Mouse (Mus musculus) heart, postnatal 10 days (tissue): ENCODE data around the gene Polh. TPM values are rescaled to one million over a fixed set of nuclear protein-coding genes. Genes with fewer than 3 reads are reported as not detected.

Experiments used
- DNase-seq, 2 experiments: peaks; one replicate each; pipeline ENCODE4 v3.0.0; 2021
- intact Hi-C: fragments of 180-260 bp; cut with DNase I; formaldehyde crosslinking; loops from one replicate; pipeline ENCODE4 v1.15.1; 2025
- total RNA-seq, 2 experiments: library from RNA; stranded (reverse); gene quantifications; 2 replicates each; pipeline ENCODE4 v1.2.3; 2021

Polh gene
- total RNA-seq, 2 experiments from 2014 or later: 11.6 to 15.9 TPM

GRCm38 (mm10) chr17:46168768-46169167, 33.7 kb downstream of the Polh start:
- no peak for DNase-seq
- intact Hi-C loops: loop anchor here (10.0 kb wide), 1 partner anchor 434 kb away; the partner anchor contains the start of gene 1600014C23Rik

GRCm38 (mm10) chr17:46168318-46168717, 34.1 kb downstream of the Polh start:
- DNase-seq: peak in 1 of 2 experiments; percentile 46
- intact Hi-C loops: loop anchor here (10.0 kb wide), 1 partner anchor 434 kb away; the partner anchor contains the start of gene 1600014C23Rik

GRCm38 (mm10) chr17:46167014-46167413, 35.4 kb downstream of the Polh start:
- peak; percentile 61 to 64 for DNase-seq
- intact Hi-C loops: loop anchor here (10.0 kb wide), 1 partner anchor 432 kb away; the partner anchor contains the start of gene 1600014C23Rik

GRCm38 (mm10) chr17:46166270-46166669, 36.2 kb downstream of the Polh start:
- intact Hi-C loops: loop anchor here (10.0 kb wide), 1 partner anchor 431 kb away; the partner anchor contains the start of gene 1600014C23Rik
- DNase-seq: no peak

GRCm38 (mm10) chr17:46165460-46165859, 37.0 kb downstream of the Polh start:
- intact Hi-C loops: loop anchor here (10.0 kb wide), 1 partner anchor 431 kb away; the partner anchor contains the start of gene 1600014C23Rik
- DNase-seq: no peak

- intact Hi-C loops: loop anchor here (10.0 kb wide), 1 partner anchor 430 kb away; the partner anchor contains the start of gene 1600014C23Rik
- DNase-seq: no peak
Measured at GRCm38 (mm10) chr17:46164791-46165190, 37.7 kb downstream of the Polh start.

GRCm38 (mm10) chr17:46164301-46164700, 38.1 kb downstream of the Polh start:
- intact Hi-C loops: loop anchor here (10.0 kb wide), 1 partner anchor 430 kb away; the partner anchor contains the start of gene 1600014C23Rik
- no peak for DNase-seq

- DNase-seq: peak in 1 of 2 experiments; percentile 38
- intact Hi-C loops: loop anchor here (10.0 kb wide), 1 partner anchor 428 kb away; the partner anchor contains the start of gene 1600014C23Rik
Measured at GRCm38 (mm10) chr17:46162951-46163421, 39.5 kb downstream of the Polh start.

GRCm38 (mm10) chr17:46162551-46162950, 39.9 kb downstream of the Polh start:
- no peak for DNase-seq
- intact Hi-C loops: loop anchor here (10.0 kb wide), 1 partner anchor 428 kb away; the partner anchor contains the start of gene 1600014C23Rik

- DNase-seq: no peak
- intact Hi-C loops: loop anchor here (10.0 kb wide), 1 partner anchor 427 kb away; the partner anchor contains the start of gene 1600014C23Rik
Measured at GRCm38 (mm10) chr17:46161710-46162109, 40.7 kb downstream of the Polh start.

GRCm38 (mm10) chr17:46161179-46161578, 41.3 kb downstream of the Polh start:
- DNase-seq: peak in 1 of 2 experiments; percentile 66
- intact Hi-C loops: loop anchor here (10.0 kb wide), 1 partner anchor 426 kb away; the partner anchor contains the start of gene 1600014C23Rik

GRCm38 (mm10) chr17:46160686-46161085, 41.8 kb downstream of the Polh start, which contains the start of gene Gtpbp2:
Gtpbp2 (plus strand) TSS chr17:46161032.
- intact Hi-C loops: loop anchor here (10.0 kb wide), 1 partner anchor 426 kb away; the partner anchor contains the start of gene 1600014C23Rik
- peak; percentile 98 to 99 for DNase-seq

- intact Hi-C loops: loop anchor here (10.0 kb wide), 1 partner anchor 425 kb away; the partner anchor contains the start of gene 1600014C23Rik
- peak; percentile 95 to 97 for DNase-seq
Measured at GRCm38 (mm10) chr17:46160090-46160662, 42.3 kb downstream of the Polh start.

- no peak for DNase-seq
- intact Hi-C loops: no loop called here
Measured at GRCm38 (mm10) chr17:46159236-46159635, 43.2 kb downstream of the Polh start.

GRCm38 (mm10) chr17:46157131-46157530, 45.3 kb downstream of the Polh start:
- intact Hi-C loops: no loop called here

GRCm38 (mm10) chr17:46156680-46157079, 45.8 kb downstream of the Polh start:
- intact Hi-C loops: no loop called here
- no peak for DNase-seq

More at GRCm38 (mm10) chr17:46157131-46157530, 45.3 kb downstream of the Polh start:
- no peak for DNase-seq

GRCm38 (mm10) chr17:46154336-46154735, 48.1 kb downstream of the Polh start:
- no peak for DNase-seq
- intact Hi-C loops: no loop called here

- intact Hi-C loops: no loop called here
- DNase-seq: peak; percentile 94
Measured at GRCm38 (mm10) chr17:46152847-46153782, 49.3 kb downstream of the Polh start, which contains the start of gene Mad2l1bp. Mad2l1bp (minus strand) TSS chr17:46153553.

- intact Hi-C loops: no loop called here
- DNase-seq: peak; percentile 85 to 90
Measured at GRCm38 (mm10) chr17:46143578-46144423, 58.6 kb downstream of the Polh start, which contains the start of gene Rsph9. Rsph9 (minus strand) TSS chr17:46144216.
